Mouse (Mus musculus): ENCODE measurements around the gene Mindy1.

Gene Mindy1

DNA sequence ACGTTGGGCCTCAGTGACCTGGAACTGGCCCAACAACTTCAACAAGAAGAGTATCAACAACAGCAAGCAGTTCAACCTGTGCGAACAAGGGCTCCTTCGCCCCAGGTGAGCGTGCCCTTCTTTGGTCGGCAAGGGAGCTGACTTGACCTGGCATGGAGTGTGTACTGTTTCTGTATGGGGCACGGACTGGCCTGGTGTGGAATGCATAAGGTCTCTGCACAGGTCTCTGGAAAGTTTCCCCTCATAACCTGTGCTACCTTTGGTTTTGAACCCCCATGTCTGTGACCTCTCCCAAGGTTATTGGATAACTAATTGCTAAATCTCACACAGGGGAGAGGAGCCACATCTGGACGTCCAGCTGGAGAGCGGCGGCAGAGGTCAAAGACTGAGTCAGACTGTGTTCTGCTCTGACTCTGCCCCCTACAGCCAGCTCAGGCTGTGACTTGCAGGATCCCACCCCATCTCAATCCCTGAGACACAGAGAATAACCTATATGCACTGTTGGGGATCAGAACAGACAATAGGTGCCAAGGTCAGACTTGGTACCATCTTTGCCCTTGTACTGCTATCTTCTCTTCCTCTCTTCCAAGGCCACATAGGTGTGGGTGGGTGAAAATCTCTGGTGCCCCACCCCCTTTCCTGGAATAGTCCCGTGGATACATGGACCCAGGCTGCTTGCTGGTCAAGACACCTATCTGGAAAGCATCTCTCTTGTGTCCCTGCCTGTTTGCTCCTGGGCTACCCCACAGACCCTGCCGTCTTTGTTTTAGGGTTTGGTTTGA lies 14.4 kb downstream of the Mindy1 start:
- DNase-seq = no peak

DNA sequence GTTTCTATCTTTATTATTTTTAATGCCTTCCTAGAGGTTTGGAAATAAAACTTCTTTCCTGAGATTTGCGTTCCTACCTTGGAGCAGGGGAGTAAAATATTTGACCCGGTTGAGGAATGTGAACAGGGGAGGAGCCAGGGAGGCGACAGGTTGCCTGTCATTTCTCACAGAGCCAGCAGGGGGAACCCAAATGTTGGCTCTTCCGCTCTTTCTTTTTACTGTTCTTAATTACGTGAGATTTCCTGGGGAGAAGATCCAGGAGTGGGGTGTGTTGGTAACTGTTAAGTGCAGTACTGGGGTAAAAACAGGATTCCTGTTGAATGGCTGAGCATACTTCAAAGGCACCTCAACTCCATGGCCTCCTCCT lies 14.9 kb downstream of the Mindy1 start:
- peak; percentile 65 to 66 for DNase-seq

DNA sequence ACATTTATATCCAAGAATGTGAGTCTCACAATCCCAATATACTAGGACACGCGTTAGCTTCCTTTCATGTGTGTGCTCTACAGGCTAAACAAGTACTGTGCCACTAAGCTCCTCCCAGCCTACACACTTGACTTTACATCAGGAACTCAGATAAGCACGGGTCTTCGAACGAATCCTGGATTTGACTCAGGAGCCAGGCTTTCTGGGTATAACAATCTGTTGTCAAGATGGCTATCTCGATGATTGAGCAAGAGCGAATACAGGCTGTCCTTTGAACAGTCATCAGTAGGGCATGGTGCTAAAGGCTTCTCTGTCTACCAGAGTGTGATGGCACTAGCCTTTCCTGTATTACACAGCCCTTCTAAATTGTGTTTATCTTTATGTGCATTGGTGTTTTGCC lies 16.9 kb downstream of the Mindy1 start:
- DNase-seq = no peak

DNA sequence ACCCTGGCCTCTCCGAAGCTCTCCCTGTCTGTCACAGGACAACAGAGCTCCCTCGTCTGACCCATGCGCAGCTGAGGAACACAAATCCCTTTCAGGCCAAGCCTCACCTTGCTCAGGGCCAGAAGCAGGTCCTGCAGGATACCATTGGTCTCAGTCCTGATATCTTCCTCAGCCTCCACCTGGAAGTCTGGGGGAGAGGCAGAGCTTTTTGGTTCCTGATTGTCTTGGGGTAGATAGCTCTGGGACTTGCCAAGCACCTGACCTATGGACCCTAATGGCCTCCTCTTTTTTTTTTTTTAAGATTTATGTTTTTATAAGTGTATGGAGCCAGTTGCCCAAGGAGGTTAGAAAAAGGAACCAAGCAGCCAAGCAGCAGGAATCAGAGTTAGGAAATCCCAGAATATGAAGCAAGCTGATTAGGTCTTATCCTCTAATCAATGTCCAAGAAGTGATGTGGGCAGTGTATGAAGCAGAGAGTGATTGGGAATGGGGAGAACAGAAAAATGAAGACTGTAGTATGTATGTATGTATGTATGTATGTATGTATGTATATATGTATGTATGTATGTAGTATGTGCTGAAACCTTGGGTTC lies 20.2 kb downstream of the Mindy1 start:
- DNase-seq = no peak

DNA sequence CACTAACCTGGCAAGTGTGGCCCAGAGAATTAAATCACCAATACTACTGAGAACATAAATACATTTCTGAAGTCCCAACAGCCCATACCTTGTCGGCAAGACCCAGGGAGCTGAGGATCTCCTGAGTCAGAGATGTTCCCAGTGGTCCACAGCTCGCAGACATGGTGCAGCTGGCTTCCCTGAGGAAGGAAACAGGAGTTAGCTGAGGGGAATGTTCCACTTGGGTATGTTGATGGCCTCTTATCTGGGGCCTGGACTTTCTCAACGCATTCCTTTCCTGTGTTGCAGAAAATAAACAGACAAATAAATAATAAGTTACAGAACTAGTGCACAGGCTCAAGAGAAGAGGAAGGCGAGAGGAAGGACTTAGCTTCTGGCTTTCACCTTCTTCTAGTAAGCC lies 25.1 kb downstream of the Mindy1 start:
- DNase-seq = no peak

DNA sequence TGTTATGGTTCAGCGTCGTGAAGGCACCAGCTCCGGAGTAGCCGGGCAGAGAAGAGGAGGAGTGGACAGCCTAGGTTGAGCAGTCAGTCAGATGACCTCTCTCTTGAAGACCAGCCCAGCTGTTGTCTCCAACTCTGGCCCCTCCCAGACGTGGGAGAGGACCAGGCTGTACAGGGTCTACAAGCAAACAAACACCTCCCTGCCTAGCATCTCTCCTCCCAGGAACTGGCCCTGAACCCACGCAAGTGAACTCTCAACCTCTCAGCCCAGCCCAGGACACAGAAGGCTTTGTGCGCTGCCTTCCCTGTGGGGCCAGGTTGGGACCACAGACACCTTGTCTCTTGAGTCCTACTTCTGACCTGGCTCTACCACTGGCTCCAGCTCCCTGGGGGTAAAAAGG lies 26.0 kb downstream of the Mindy1 start, which contains the start of gene Anxa9:
Gene Anxa9 (minus strand): TSS at position 77 of the 400 bp plus-strand sequence.
- DNase-seq = no peak

DNA sequence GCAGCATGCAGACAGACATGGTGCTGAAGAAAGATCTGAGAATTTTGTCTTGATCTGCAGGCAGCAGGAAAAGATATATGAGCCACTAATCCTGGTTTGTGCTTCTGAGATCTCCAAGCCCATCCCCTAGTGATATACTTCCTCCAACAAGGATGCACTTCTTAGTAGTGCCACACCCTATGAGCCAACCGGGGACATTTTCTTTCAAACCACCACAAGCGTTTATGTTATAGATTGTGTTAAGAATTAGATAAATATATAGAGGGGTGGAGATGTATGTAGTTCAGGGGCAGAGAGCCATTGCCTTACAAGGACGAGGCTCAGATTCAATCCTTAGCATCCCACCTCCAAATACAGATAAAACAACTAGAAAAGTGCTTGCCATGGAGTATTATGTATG lies 29.4 kb downstream of the Mindy1 start:
- no peak for DNase-seq

DNA sequence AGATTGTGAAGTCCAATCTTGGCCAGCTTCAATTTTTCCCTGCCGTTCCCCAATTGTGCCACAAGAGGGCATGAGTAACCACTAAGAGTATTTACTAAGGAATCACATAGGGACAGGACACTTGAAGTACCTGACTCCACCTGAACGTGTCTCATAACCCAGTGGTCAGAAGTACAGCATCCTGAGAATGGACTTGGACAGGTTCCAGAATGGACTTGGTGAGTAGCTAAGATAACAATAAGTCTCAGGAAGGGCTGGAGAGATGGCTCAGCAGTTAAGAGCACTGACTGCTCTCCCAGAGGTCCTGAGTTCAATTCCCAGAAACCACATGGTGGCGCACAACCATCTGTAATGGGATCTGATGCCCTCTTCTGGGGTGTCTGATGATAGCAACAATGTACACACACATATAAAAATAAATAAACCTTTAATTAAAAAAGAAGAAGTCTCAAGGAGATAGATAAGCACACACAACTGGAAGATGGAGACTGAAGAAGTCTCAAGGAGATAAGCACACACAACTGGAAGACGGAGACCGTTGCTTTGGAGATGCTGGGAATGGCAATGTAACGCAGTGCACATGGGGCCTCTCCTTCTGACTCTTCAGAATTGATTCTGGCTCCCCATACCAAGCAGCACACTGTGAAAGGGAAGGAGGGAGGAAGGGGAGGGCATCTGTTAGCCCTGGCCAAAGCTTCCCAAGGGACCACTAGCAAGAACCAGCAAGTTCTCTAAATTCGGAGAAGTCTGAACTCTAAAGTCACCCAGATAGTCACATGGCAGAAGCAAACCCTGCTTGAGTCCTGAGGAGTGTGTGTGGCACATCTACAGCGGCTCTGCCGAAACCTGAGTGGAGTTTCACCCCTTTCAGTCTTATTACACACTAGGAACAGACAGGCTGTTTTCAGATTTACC lies 30.1 kb downstream of the Mindy1 start:
- peak; percentile 70 for DNase-seq

DNA sequence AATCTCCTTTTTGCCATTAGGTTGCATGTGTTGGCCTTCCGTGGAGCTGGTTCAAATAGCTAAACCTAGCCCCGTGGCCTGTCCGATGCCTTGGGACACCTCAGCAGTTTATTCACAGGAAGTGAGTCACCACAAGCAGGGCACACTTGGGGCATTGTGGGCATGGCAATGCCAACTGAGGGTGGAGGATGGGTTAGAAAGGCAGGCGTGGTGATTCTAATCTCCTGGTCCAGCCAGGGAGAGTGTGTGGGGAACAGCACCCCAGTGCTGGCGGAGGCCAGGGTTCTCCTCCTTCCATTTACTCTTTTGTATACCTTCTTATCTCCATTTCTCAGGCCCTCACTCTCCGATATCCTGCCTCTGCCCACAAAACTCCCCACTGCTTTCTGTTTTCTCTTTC lies 31.5 kb downstream of the Mindy1 start:
- peak; percentile 29 to 45 for DNase-seq

DNA sequence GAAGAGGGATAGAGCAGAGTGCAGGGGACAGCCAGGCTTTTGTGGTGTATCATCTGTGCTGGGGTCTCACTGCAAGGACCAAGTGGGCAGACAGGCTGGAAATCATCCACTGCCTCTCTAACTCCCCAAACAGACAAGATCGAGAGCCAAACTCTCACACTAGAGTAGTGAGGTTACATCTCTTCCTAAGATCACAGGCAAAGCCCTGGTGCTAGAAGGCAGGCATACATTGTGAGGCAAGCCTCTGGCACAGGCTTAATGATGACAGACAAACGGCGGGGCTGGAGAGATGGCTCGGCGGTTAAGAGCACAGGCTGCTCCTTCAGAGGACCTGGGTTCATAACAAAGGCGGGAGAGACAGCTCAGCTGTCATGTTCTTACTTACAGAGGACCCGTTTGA lies 32.3 kb downstream of the Mindy1 start:
- no peak for DNase-seq

DNA sequence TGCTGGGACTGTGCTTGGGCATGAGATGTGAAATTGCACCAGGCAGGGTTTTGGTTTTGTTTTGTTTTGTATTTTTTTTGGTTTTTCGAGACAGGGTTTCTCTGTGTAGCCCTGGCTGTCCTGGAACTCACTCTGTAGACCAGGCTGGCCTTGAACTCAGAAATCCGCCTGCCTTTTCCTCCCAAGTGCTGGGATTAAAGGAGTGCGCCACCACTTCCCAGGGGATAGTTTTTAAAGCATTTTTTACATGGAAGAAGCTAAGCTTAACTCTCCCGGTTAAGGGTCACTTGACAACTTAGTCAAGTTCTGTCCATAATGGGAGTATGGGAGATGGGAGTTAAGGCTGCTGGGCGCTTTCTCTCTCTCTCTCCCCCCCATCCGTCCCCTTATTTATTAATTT lies 32.9 kb downstream of the Mindy1 start:
- no peak for DNase-seq

DNA sequence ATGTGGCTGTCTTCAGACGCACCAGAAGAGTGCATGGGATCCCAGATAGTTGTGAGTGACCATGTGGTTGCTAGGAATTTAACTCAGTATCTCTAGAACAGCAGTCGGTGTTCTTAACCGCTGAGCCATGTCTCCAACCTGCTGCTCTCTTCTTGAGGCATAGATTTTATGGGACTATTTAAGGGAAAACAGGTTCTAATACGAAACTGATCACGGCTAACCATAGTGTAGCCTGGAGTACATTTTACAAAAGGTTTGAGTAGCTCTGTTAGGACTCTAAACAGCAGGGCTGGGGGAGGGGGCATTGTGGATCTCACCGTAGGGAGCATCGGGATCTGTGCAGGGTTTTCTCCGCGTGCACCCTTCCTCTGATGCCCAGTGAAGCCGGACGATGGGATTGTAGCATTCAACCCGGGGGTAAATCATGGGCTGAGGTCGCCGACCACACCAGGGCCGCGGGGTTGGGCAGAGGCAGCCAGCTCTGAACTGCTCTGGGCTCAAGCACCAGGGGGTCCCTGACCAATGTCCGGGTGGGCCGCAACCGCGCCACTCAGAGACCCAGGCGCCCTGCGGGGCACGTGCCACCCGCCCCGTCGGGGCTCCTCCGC lies 33.4 kb downstream of the Mindy1 start, which contains the start of gene Cers2:
Gene Cers2 (plus strand): TSS at position 306 of the 608 bp plus-strand sequence.
- no peak for DNase-seq

DNA sequence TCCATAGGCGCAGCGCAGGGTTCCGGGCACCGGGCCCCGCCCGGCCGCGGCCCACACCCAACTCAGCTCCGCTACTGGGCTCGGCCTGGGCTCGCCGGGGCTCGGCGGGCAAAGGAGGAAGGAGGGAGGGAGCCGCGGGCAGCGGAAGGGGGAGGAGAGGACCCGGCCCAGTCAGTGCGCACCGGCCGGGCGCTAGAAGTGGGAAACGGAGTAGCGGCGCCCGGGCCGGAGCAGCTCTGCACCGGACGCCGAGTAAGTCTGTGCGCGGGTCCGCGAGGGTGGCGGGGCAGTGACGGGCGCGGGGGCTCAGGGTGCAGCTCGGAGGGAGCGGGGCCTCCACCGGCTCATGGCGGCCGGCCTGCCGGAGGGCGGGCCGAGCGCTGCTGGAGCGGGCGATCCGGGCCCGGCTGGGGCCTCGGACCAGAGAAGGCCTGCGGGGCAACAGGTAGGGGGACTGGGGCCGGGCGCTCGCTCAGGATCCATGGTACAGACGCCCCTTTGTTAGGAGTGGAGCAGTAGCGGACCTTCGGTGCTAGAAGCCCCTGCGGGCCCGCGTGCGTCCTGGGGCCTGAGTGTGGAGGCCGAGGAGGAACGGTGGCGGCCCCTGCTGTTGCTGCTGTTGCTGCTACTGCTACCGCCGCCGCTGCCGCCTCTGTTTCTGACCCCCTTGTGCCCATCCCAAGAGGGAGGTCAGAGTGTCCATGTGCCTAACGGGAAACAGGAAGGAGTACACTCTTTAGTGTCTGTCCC lies 34.1 kb downstream of the Mindy1 start:
- peak; percentile 88 to 91 for DNase-seq

DNA sequence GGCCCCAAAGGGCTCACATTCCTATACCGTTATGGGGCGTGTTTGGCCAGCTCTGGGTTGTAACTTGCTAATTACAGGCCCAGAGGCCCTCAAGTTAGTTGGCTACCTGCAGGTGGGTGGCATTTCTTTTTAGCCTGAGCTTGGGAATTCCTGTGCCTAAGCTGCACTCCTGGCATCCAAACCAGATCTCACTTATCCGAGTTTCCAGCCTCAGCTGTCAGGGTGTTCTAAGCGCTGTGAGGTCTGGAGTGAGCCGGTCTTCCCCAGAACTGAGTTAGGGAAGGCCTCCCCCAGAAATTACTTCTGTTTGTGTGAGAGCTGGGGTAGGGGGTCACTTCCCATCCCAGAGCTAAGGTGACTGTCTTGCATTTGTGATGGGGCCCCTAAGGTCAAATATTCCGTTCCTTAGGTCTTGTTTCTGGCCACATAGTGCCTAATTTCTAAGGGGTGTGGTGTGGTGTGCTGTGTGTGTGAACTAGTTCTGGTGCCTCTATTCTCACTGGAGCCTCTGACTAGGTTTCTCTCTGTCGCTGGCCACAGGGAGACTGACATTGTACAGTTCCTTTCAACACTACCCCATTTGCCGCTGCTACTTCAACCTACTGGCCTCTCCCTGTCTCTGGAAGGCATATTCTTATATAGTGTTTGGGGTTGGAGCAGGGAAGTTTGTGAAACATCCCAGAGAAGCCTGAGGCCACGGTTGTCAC lies 34.9 kb downstream of the Mindy1 start:
- DNase-seq = no peak

DNA sequence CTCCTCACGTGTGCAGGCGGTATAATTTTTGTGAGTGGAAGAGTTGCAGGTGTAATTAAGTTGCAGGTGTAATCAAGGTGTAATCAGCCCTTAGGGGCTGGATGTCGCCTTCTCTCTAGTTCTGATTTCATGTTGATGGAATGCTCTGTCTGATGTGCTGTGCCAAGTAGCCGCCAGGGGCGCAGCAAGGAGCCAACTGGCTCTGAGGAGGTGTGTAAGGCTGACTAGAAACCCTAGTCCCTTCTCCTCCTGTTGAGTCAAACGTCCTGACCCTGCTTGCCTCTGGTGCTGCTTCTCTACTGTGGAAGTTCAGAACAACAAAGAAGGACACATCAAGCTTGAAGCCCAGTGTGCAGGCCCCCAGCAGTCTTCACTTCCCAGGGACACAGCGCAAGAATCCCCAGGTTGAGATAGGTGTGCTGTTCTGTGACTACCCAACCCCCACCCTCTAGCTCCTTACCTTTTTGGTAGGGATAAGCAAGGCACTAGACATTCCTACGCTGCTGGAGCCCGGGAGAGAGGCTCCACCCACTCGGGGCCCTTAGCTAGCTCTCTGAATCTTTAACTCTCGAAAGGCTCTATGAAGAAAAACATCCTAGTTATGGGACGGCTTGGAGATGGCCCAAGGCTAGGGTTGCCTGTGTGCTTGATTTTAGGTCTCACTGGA lies 36.4 kb downstream of the Mindy1 start:
- peak; percentile 65 to 67 for DNase-seq

DNA sequence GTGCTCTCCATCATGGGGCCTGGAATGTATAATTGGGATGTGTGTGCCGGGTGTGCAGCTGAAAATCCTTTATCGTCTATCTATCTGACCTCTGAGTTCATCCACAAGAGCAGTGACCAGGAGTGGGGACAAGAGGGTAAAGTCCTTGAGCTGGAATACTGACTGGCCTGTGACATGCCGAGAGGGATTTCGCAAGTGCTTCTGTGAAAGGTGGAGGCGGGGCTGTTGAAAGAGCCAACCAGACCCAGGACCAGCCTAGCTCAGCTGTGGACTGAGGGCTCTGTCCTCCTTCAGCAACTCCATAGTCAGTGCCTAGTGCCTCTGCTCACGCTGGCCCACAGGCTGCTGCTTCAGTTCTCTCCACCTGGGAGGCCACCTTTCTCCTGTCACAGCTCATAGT lies 37.4 kb downstream of the Mindy1 start:
- no peak for DNase-seq

DNA sequence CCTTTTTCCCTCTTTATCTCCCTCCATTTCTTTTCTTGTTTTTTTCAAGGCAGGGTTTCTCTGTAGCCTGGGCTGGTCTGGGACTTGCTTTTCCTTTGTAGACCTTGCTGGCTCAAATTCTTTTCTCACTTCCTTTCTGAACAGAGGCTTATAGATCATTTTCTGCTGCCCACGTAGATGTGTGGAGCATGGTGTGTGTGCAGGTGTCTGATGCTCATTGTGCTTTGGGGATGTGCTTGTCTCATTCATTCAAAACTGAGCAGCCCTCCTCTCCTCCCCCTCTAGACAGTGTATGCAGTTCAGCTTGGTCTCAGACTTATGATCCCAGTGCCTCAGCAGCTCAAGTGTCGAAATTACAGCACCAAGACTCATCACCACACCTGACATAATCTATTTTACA lies 38.0 kb downstream of the Mindy1 start:
- DNase-seq = no peak

DNA sequence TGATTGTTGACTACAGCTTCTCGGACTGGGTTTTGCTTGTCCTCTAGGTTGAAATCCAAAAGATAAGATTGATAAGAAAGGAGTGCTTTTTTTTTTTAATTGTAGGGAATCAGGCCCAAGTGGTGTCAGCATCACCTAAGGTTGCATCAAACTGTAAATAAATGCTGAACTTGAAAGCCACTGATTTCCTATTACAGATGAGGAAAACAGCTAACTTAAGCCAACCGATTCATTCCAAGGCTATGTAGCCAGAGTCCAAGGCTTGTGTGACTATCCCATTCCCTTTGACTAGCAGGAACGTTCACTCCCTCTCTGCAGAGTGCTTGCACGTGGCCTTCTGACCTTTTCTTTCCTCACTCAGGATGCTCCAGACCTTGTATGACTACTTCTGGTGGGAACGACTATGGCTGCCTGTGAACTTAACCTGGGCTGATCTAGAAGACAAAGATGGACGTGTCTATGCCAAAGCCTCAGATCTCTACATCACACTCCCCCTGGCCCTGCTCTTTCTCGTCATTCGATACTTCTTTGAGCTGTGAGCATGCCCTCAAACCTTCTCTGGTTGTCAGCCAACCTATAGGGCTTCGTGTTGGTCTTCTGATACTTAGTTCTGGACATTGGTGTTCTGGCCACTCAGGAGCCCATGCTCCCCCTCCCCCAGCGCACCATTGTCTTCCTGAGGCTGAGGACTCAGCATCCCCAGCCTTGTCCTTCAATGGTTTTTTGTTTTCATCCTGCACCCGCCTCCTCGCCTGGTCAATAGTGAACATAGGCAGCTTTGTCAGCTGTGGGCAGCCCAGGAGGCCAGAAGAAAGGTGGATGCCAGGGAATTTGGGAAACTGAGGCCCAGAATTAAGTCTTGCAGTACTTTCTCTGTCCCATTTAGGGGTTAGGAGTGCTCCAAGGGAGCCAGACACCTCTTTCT lies 38.8 kb downstream of the Mindy1 start:
- no peak for DNase-seq

DNA sequence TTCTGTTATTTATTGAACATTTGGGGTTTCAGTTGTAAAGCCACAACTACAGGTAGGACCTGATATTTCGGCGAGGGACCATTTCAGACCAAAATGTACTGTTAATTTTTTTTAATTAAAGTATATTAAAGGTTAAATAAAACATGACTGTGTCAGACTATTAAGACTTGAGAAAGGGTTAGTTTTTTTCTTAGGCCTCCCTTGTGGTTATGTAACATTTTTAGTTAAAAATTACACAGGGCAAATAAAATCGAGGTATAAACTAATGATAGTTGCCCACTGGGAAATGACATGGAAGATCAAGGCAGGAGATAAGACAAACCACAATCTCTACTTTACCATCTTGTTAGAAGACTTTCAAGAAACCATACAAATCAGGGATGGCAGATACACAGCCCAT lies 42.3 kb downstream of the Mindy1 start:
- DNase-seq = no peak
